Mouse (Mus musculus) thymus, adult 2 months (tissue): ENCODE measurements around the gene St6galnac5.

ENCODE experiments used
- CTCF ChIP-seq: fragments of 200-500 bp; IDR thresholded peaks from 2 replicates; pipeline ENCODE4 v1.5.1; 2012; ENCODE audit warnings: mild to moderate bottlenecking, control low read depth, low read length, moderate library complexity, borderline replicate concordance; ENCODE audit not compliant: control insufficient read depth, poor library complexity, insufficient read depth; ENCODE audit errors: extremely low read depth
- POLR2A ChIP-seq: fragments of 200-500 bp; IDR thresholded peaks from 2 replicates; pipeline ENCODE4 v1.6.1; 2012; ENCODE audit warnings: mild to moderate bottlenecking, low read length, control low read depth, moderate library complexity; ENCODE audit not compliant: control insufficient read depth, poor library complexity, insufficient read depth; ENCODE audit errors: extremely low read depth

GRCm38 (mm10) chr3:152913625-152914024 is 68.4 kb downstream of the St6galnac5 start:
- no peak for TF ChIP-seq CTCF
- TF ChIP-seq POLR2A, result no peak
